Mouse (Mus musculus) gastrocnemius, postnatal 14 days (tissue): ENCODE data around the gene Mageb1. TPM values are rescaled to one million over a fixed set of nuclear protein-coding genes. Genes with fewer than 3 reads are reported as not detected.
"Not testable (repeated sequence)": the region's sequence is repeated elsewhere in the genome, so short reads cannot be mapped to it uniquely, and the experiment has no call there.

Source experiments
- DNase-seq: peaks from one replicate; pipeline ENCODE4 v3.0.0; 2021; ENCODE audit warnings: mixed read lengths
- intact Hi-C: fragments of 180-260 bp; cut with DNase I; formaldehyde crosslinking; loops from one replicate; pipeline ENCODE4 v1.15.1; 2025; ENCODE audit warnings: low total_unique reads
- long read RNA-seq, 2 experiments: library from polyadenylated mRNA; stranded (forward); transcript quantifications; one replicate each; pipeline ENCODE4 v2.0.0; 2021
- total RNA-seq, 2 experiments: library from RNA; stranded (reverse); gene quantifications; 2 replicates each; pipeline ENCODE4 v1.2.3; 2021

Mageb1 gene
- not detected for total RNA-seq
- long read RNA-seq, experiment 1 = 0 reads
- long read RNA-seq, experiment 2 = 0 reads

DNA sequence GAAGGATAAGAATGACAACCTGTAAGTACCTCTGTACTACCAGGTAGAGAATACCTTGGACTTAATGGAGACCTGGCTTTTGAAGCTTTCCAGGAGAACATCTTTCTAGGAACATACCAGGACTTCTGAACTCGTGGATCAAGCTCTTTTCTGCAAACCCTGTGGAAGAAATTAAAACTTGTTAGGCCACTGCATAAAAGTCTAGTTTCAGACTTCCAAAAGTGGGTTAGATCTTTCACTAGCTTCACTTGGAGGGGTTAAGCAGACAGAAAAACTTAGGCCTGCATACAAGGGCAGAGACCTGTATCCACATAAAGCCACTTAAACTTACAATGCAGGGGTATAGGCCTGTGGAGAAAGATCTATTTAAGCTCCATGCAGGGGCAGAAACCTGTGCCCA, at the start of gene Mageb1:
Mageb1 (minus strand) TSS at position 101 of the 400 bp plus-strand sequence.
- intact Hi-C loops, DNase-seq: not testable (repeated sequence)

Other genes starting within 250 kb of the Mageb1 start
- gene Mageb5, start 233.3 kb downstream of the Mageb1 start, total RNA-seq = not detected